Mouse (Mus musculus) spleen, adult 2 months (tissue): ENCODE results near the gene Trappc2l.
"Not testable (repeated sequence)": the region's sequence is repeated elsewhere in the genome, so short reads cannot be mapped to it uniquely, and the experiment has no call there.

Experiments used
- CTCF ChIP-seq: fragments of 200-500 bp; IDR thresholded peaks from 2 replicates; pipeline ENCODE4 v1.5.1; 2011; ENCODE audit warnings: mild to moderate bottlenecking, inconsistent platforms; ENCODE audit not compliant: insufficient read depth, insufficient read length, insufficient replicate concordance; ENCODE audit errors: extremely low read depth
- POLR2A ChIP-seq: fragments of 200-500 bp; IDR thresholded peaks from 2 replicates; pipeline ENCODE4 v1.6.1; 2011; ENCODE audit warnings: low read depth, low read length, inconsistent platforms

GRCm38 (mm10) chr8:122573176-122573575 lies 38.3 kb upstream of the Trappc2l start:
- TF ChIP-seq POLR2A, CTCF: not testable (repeated sequence)
